Mouse (Mus musculus) cerebellum, adult (tissue): ENCODE measurements around the gene Dnm3.

Experiments
- ATAC-seq: cut with Nextera tagmentation; 2 replicates; pipeline ENCODE4 v1.9.2; 2017; ENCODE audit warnings: mild to moderate bottlenecking, moderate library complexity, mixed read lengths; ENCODE audit not compliant: insufficient number of reproducible peaks, low FRiP score, low TSS enrichment

Gene Dnm3

GRCm38 (mm10) chr1:162336640-162337039 is 141.2 kb downstream of the Dnm3 start:
- ATAC-seq, result no peak

GRCm38 (mm10) chr1:162336224-162336623 is 141.6 kb downstream of the Dnm3 start:
- ATAC-seq, result no peak

GRCm38 (mm10) chr1:162328673-162329072 is 149.2 kb downstream of the Dnm3 start:
- ATAC-seq, result no peak

GRCm38 (mm10) chr1:162327631-162328030 is 150.2 kb downstream of the Dnm3 start:
- ATAC-seq, result no peak

GRCm38 (mm10) chr1:162324412-162324811 is 153.4 kb downstream of the Dnm3 start:
- ATAC-seq, result no peak

- no peak for ATAC-seq
Measured at GRCm38 (mm10) chr1:162323142-162323541, 154.7 kb downstream of the Dnm3 start.

GRCm38 (mm10) chr1:162313451-162314276 is 164.2 kb downstream of the Dnm3 start:
- ATAC-seq, result peak; percentile 79

GRCm38 (mm10) chr1:162312621-162313020 is 165.2 kb downstream of the Dnm3 start:
- no peak for ATAC-seq

- ATAC-seq, result no peak
Measured at GRCm38 (mm10) chr1:162312152-162312551, 165.7 kb downstream of the Dnm3 start.

GRCm38 (mm10) chr1:162305247-162305646 is 172.6 kb downstream of the Dnm3 start:
- no peak for ATAC-seq

GRCm38 (mm10) chr1:162302480-162302879 is 175.4 kb downstream of the Dnm3 start:
- ATAC-seq, result no peak

GRCm38 (mm10) chr1:162299558-162300319 is 178.1 kb downstream of the Dnm3 start:
- ATAC-seq, result no peak

GRCm38 (mm10) chr1:162298527-162298926 is 179.3 kb downstream of the Dnm3 start:
- no peak for ATAC-seq

GRCm38 (mm10) chr1:162295443-162295842 is 182.4 kb downstream of the Dnm3 start:
- no peak for ATAC-seq

GRCm38 (mm10) chr1:162294572-162294910 is 183.3 kb downstream of the Dnm3 start:
- no peak for ATAC-seq

GRCm38 (mm10) chr1:162293732-162294571 is 183.9 kb downstream of the Dnm3 start:
- ATAC-seq, result no peak

- no peak; the same call in 1 of the 2 replicates for ATAC-seq
Measured at GRCm38 (mm10) chr1:162286910-162287309, 190.9 kb downstream of the Dnm3 start.

- ATAC-seq, result no peak
Measured at GRCm38 (mm10) chr1:162281981-162282381, 195.9 kb downstream of the Dnm3 start.

- no peak for ATAC-seq
Measured at GRCm38 (mm10) chr1:162280052-162280451, 197.8 kb downstream of the Dnm3 start.

GRCm38 (mm10) chr1:162276011-162276410 is 201.8 kb downstream of the Dnm3 start:
- no peak for ATAC-seq
